Mouse (Mus musculus): Measurements from ENCODE around the gene Plcl1. TPM values are rescaled to one million over a fixed set of nuclear protein-coding genes. Genes with fewer than 3 reads are reported as not detected.

The Plcl1 gene
- total and polyA plus RNA-seq, 3 experiments = 0.08 to 0.41 (median 0.13) TPM

DNA sequence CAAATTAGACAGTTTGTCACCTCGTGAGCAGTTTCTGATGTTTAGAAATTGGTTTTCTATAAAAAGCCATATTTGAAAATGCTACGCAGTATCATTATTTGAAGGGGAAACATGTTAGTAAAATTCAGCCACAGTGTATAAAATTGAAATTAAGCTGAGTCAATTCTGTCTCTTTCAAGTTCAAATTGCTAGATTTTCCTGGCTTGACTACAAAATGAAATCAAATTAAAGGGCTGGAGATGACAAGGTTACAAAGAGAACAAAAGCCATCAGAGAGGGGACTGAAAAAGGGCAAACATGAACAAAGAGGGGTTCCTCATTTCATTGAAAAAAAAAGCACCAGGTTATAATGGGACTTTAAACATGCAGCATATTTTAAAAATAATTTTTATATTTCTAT is 255.7 kb downstream of the Plcl1 start:
- Histone ChIP-seq H3K9me3 (replicated peaks; ENCODE audit: low read length) (no peaks in the 10 kb centered on the region), H3K4me2 (ENCODE audit: insufficient read depth, low read depth, poor library complexity, severe bottlenecking) (no peak overlapping the region), H3K79me2 (replicated peaks; ENCODE audit: control insufficient read depth, extremely low read depth, insufficient read depth, poor library complexity, severe bottlenecking) (no peaks in the 10 kb centered on the region), H3K27ac (ENCODE audit: insufficient read depth, low read depth) (no peak overlapping the region), H3K36me3 (replicated peaks in 1 of 2; ENCODE audit: control insufficient read depth in 1 of 2, insufficient read depth in 1 of 2, low read length in 1 of 2) (no peaks in the 10 kb centered on the region), H3K4me1 (ENCODE audit: control insufficient read depth in 1 of 2, insufficient read depth in 2 of 2) (peaks cover 2 to 7% of the 10 kb centered on the region in 2 experiments; a peak in 3 of 4 replicates), H3K9ac (ENCODE audit: insufficient read depth, low read depth) (no peak overlapping the region), H3K27me3 (replicated peaks) (no peaks in the 10 kb centered on the region), H3K4me3 (replicated peaks in 1 of 3; ENCODE audit: low read depth in 2 of 3, low read length in 2 of 3, poor library complexity in 1 of 3) (no peak overlapping the region)
- TF ChIP-seq USF2 (conservative IDR thresholded peaks at IDR 0.05; ENCODE audit: low read depth, low read length) = no peak
- in situ Hi-C loops (cut with MboI; ENCODE audit: low pct_ligation_motif_present, low pct_unique_long_range_greater_than_20kb, low sequenced_read_pairs) (no loop called here), dilution Hi-C loops (cut with MboI; ENCODE audit: extremely low pct_ligation_motif_present, extremely low pct_unique_long_range_greater_than_20kb, low sequenced_read_pairs) (no loop called here)
- DNase-seq (ENCODE audit: extremely low read depth) = no peak

DNA sequence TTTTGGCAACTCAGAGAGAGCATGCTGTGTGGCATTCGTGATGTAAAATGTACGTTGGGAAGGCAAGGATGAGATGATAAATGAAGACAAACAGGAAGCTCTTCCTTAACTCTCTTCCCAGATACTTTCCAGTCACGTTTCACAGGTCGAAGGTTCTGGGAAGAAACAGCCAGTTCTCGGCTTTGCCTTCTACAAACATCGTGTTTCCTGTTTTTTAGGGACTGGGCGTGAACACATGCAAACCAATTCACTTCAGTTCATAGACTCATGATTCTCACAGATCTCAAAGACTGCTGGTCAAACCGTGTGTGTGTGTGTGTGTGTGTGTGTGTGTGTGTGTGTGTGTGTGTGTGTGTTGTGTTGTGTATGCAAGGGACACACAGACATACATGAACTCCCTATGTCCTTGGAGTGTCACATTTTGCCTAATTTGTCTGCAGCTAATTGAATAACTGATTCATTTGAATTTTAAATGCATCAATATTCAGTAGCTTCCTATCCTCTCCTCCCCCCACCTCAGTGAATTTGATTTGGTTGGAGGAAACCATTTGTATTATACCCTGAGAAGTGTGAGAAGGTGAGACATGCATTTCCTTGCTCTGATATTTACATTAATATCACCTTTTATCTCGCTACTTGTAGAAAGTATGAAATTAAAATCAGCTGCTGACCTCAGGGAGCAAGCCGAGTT is 259.6 kb downstream of the Plcl1 start:
- no peak overlapping the region for H3K4me3 ChIP-seq (replicated peaks in 1 of 3; ENCODE audit: low read depth in 2 of 3, low read length in 2 of 3, poor library complexity in 1 of 3)
- dilution Hi-C loops (cut with MboI; ENCODE audit: extremely low pct_ligation_motif_present, extremely low pct_unique_long_range_greater_than_20kb, low sequenced_read_pairs) = no loop called here
- H3K79me2 ChIP-seq (replicated peaks; ENCODE audit: control insufficient read depth, extremely low read depth, insufficient read depth, poor library complexity, severe bottlenecking) = no peaks in the 10 kb centered on the region
- H3K4me2 ChIP-seq (ENCODE audit: insufficient read depth, low read depth, poor library complexity, severe bottlenecking) = peak overlapping the region; percentile 66; the same call in 1 of the 2 replicates
- peaks cover 5 to 16% of the 10 kb centered on the region in 2 experiments for H3K4me1 ChIP-seq (ENCODE audit: control insufficient read depth in 1 of 2, insufficient read depth in 2 of 2)
- TF ChIP-seq TCF12 (IDR thresholded peaks at IDR 0.05; ENCODE audit: low read depth, low read length) (no peak), ETS1 (conservative IDR thresholded peaks at IDR 0.05; ENCODE audit: low read depth, low read length) (no peak), MAZ (IDR thresholded peaks at IDR 0.05; ENCODE audit: low read depth, low read length) (no peak), MAX (IDR thresholded peaks at IDR 0.05; ENCODE audit: low read length) (no peak)
- DNase-seq (ENCODE audit: extremely low read depth) = no peak
- no peaks in the 10 kb centered on the region for H3K27me3 ChIP-seq (replicated peaks)
- H3K36me3 ChIP-seq (replicated peaks in 1 of 2; ENCODE audit: control insufficient read depth in 1 of 2, insufficient read depth in 1 of 2, low read length in 1 of 2) = no peaks in the 10 kb centered on the region
- H3K27ac ChIP-seq (ENCODE audit: insufficient read depth, low read depth) = no peak overlapping the region
- H3K9me3 ChIP-seq (replicated peaks; ENCODE audit: low read length) = no peaks in the 10 kb centered on the region
- in situ Hi-C loops (cut with MboI; ENCODE audit: low pct_ligation_motif_present, low pct_unique_long_range_greater_than_20kb, low sequenced_read_pairs) = no loop called here
- no peak overlapping the region for H3K9ac ChIP-seq (ENCODE audit: insufficient read depth, low read depth)

DNA sequence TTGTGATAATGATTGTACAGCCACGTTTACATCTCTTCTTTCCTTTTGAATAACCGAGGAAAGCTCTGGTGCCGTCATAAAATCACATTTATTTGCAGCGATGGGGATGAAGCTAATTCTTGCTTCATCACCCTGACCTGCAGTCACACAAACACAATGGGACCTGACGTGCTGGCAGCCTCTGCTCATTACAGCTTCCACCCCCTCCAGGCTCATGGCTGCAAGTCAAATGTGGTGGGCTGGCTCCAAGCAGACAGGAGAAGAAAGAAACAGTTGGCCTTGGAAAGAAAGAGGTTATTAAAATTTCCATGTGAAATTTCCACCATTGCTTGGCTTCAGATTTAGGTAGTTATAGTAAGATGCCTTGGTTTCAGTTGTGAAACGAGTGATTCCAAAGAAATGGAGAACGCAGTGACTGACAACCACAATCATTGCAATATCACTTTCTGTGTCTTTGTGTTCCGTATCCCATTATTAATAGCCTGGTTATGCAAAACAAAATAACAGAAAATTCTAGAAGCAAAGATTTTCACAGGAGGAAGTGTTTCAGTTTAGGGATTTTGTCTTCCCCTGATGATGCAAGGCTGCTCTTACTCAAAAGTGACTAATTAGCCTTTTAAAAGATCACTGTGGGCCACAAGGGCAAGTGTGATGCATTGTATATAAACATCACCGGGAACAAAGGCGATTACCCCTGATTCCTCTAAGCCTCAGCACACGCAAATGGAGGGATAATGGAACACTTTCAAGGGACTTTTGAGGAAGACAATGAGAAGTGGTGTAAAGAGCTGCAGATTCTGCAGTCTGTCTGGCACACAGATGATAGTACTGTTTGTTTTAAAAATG is 260.3 kb downstream of the Plcl1 start:
- dilution Hi-C loops (cut with MboI; ENCODE audit: extremely low pct_ligation_motif_present, extremely low pct_unique_long_range_greater_than_20kb, low sequenced_read_pairs) = no loop called here
- Histone ChIP-seq H3K36me3 (replicated peaks in 1 of 2; ENCODE audit: control insufficient read depth in 1 of 2, insufficient read depth in 1 of 2, low read length in 1 of 2) (no peaks in the 10 kb centered on the region), H3K4me2 (ENCODE audit: insufficient read depth, low read depth, poor library complexity, severe bottlenecking) (peak overlapping the region; percentile 66), H3K4me1 (ENCODE audit: control insufficient read depth in 1 of 2, insufficient read depth in 2 of 2) (peaks cover 5 to 16% of the 10 kb centered on the region in 2 experiments), H3K4me3 (replicated peaks in 1 of 3; ENCODE audit: low read depth in 2 of 3, low read length in 2 of 3, poor library complexity in 1 of 3) (no peak overlapping the region), H3K79me2 (replicated peaks; ENCODE audit: control insufficient read depth, extremely low read depth, insufficient read depth, poor library complexity, severe bottlenecking) (no peaks in the 10 kb centered on the region), H3K27me3 (replicated peaks) (no peaks in the 10 kb centered on the region), H3K9me3 (replicated peaks; ENCODE audit: low read length) (no peaks in the 10 kb centered on the region), H3K27ac (ENCODE audit: insufficient read depth, low read depth) (no peak overlapping the region), H3K9ac (ENCODE audit: insufficient read depth, low read depth) (no peak overlapping the region)
- TF ChIP-seq RAD21 (IDR thresholded peaks at IDR 0.05; ENCODE audit: low read depth, low read length) = no peak
- no peak for TF ChIP-seq E2F4 (IDR thresholded peaks at IDR 0.05; ENCODE audit: insufficient replicate concordance, low read depth, low read length)
- no peak for TF ChIP-seq TBP (conservative IDR thresholded peaks at IDR 0.05; ENCODE audit: low read depth, low read length)
- no peak for TF ChIP-seq SIN3A (IDR thresholded peaks at IDR 0.05; ENCODE audit: low read length)
- TF ChIP-seq EP300 (IDR thresholded peaks at IDR 0.05; ENCODE audit: low read length) = no peak
- no peak for TF ChIP-seq ZC3H11A (IDR thresholded peaks at IDR 0.05; ENCODE audit: low read depth, low read length)
- TF ChIP-seq NELFE (IDR thresholded peaks at IDR 0.05; ENCODE audit: low read depth, low read length) = no peak
- no peak for TF ChIP-seq JUND (conservative IDR thresholded peaks at IDR 0.05; ENCODE audit: low read depth, low read length)
- no peak for TF ChIP-seq POLR2A (IDR thresholded peaks at IDR 0.05; ENCODE audit: low read depth, low read length)
- in situ Hi-C loops (cut with MboI; ENCODE audit: low pct_ligation_motif_present, low pct_unique_long_range_greater_than_20kb, low sequenced_read_pairs) = no loop called here
- peak; percentile 8 for DNase-seq (ENCODE audit: extremely low read depth)

Data from CH12.LX (cell line).